Mouse (Mus musculus) heart, postnatal 0 days (tissue): ENCODE data around the gene Itgb2.

Source experiments
- CTCF ChIP-seq: IDR thresholded peaks from 2 replicates; pipeline ENCODE4 v1.5.1; 2016; ENCODE audit warnings: antibody characterized with exemption, control low read depth, low read depth
- EP300 ChIP-seq: IDR thresholded peaks from 2 replicates; pipeline ENCODE4 v1.6.1; 2016; ENCODE audit warnings: antibody characterized with exemption, low read depth

DNA sequence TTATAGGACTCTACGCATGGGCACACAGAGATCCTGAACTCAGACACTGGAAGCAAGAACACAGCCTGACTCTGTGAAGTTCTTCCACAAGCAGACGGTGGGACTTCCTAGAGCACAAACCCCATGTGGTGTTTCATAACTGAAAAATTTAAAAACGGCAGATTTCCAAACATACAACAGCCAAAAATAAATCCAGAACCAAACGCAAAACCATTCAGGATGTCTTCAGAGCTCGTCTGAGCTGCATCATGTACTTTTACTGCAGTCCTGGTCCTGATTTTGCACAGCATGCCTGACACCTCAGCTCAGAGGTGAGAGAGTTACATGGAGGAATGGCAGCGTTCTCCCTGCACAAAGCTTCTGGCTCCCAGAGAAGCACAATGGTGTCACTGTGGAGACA lies 38.5 kb upstream of the Itgb2 start:
- TF ChIP-seq EP300 = no peak
- TF ChIP-seq CTCF = no peak
